Mouse (Mus musculus): Measurements from ENCODE around the gene Ocm. TPM values are rescaled to one million over a fixed set of nuclear protein-coding genes. Genes with fewer than 3 reads are reported as not detected.

Ocm gene
- total and polyA plus RNA-seq, 3 experiments: not detected

GRCm38 (mm10) chr5:144015312-144015650 is 11.2 kb downstream of the Ocm start:
- Histone ChIP-seq H3K4me2 (ENCODE audit: insufficient read depth, low read depth, poor library complexity, severe bottlenecking) (peak overlapping the region; percentile 63; the same call in 1 of the 2 replicates), H3K9ac (ENCODE audit: insufficient read depth, low read depth) (no peak overlapping the region), H3K9me3 (replicated peaks; ENCODE audit: low read length) (no peaks in the 10 kb centered on the region), H3K79me2 (replicated peaks; ENCODE audit: control insufficient read depth, extremely low read depth, insufficient read depth, poor library complexity, severe bottlenecking) (peaks cover 17% of the 10 kb centered on the region), H3K27ac (ENCODE audit: insufficient read depth, low read depth) (no peak overlapping the region), H3K4me3 (replicated peaks in 1 of 3; ENCODE audit: low read depth in 2 of 3, low read length in 2 of 3, poor library complexity in 1 of 3) (peak overlapping the region; percentile 47 to 82 (median 67)), H3K27me3 (replicated peaks) (no peaks in the 10 kb centered on the region), H3K36me3 (replicated peaks in 1 of 2; ENCODE audit: control insufficient read depth in 1 of 2, insufficient read depth in 1 of 2, low read length in 1 of 2) (peaks cover 12 to 26% of the 10 kb centered on the region in 2 experiments), H3K4me1 (ENCODE audit: control insufficient read depth in 1 of 2, insufficient read depth in 2 of 2) (peaks cover 4 to 9% of the 10 kb centered on the region in 2 experiments)
- DNase-seq (ENCODE audit: extremely low read depth): no peak
- in situ Hi-C loops (cut with MboI; ENCODE audit: low pct_ligation_motif_present, low pct_unique_long_range_greater_than_20kb, low sequenced_read_pairs): no loop called here
- dilution Hi-C loops (cut with MboI; ENCODE audit: extremely low pct_ligation_motif_present, extremely low pct_unique_long_range_greater_than_20kb, low sequenced_read_pairs): no loop called here
- TF ChIP-seq ZKSCAN1 (IDR thresholded peaks at IDR 0.05; ENCODE audit: borderline replicate concordance, low read depth, low read length) (no peak), SMC3 (IDR thresholded peaks at IDR 0.05; ENCODE audit: low read depth, low read length) (no peak), IRF4 (IDR thresholded peaks at IDR 0.05; ENCODE audit: low read depth, low read length) (no peak), JUND (conservative IDR thresholded peaks at IDR 0.05; ENCODE audit: low read depth, low read length) (no peak), EP300 (IDR thresholded peaks at IDR 0.05; ENCODE audit: low read length) (no peak), CTCF (conservative IDR thresholded peaks at IDR 0.05 in 1 of 2, IDR thresholded peaks at IDR 0.05 in 1 of 2; ENCODE audit: low read depth in 2 of 2, low read length in 2 of 2) (no peak), ETS1 (conservative IDR thresholded peaks at IDR 0.05; ENCODE audit: low read depth, low read length) (no peak)

DNA sequence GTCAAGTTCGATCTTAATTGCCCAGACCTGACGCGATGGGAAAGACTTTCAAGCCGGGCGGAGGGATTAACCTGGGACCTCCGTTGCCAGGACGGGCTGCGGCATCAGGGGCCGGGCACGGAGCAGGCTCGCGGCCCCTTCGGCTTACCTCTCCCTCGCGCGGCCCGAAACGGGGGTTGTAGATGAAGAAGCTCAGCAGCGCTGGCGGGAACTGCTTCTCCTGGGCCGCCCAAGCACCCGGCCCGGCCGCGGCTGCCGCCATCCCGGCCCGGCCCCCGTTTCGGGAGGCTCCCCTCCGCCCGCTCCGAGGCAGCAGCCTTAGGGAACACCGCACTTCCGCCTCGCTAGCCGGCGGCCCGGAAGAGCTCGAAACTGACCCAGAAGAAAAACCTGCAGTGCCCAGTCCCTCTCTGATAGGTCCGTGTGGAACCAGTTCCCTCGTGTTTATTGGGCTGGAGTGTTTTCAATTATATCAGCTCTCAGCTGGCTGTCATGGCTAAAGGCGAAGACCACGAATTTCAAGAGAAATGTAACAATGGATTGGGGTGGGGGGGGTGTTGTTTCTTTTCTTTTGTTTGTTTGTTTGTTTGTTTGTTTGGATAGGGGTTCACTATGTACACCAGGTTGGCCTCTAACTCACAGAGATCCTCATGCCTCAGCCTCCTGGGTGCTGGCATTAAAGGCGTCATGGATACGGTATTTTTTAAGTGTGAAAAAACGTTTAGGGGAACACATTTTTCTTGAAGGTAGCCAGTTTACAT is 11.7 kb downstream of the Ocm start, which contains the start of gene Ccz1:
TSS of gene Ccz1 (minus strand) at position 327 of the 761 bp plus-strand sequence.
- Histone ChIP-seq H3K27ac (ENCODE audit: insufficient read depth, low read depth) (peak within 1 kb of the TSS; percentile 27), H3K79me2 (replicated peaks; ENCODE audit: control insufficient read depth, extremely low read depth, insufficient read depth, poor library complexity, severe bottlenecking) (peaks cover 17% of the 10 kb centered on the region), H3K27me3 (replicated peaks) (no peaks in the 10 kb centered on the region), H3K9ac (ENCODE audit: insufficient read depth, low read depth) (peak within 1 kb of the TSS; percentile 51), H3K4me2 (ENCODE audit: insufficient read depth, low read depth, poor library complexity, severe bottlenecking) (peak within 1 kb of the TSS; percentile 91), H3K9me3 (replicated peaks; ENCODE audit: low read length) (no peaks in the 10 kb centered on the region), H3K4me1 (ENCODE audit: control insufficient read depth in 1 of 2, insufficient read depth in 2 of 2) (peaks cover 4 to 9% of the 10 kb centered on the region in 2 experiments), H3K36me3 (replicated peaks in 1 of 2; ENCODE audit: control insufficient read depth in 1 of 2, insufficient read depth in 1 of 2, low read length in 1 of 2) (peaks cover 15 to 30% of the 10 kb centered on the region in 2 experiments), H3K4me3 (replicated peaks in 1 of 3; ENCODE audit: low read depth in 2 of 3, low read length in 2 of 3, poor library complexity in 1 of 3) (peak within 1 kb of the TSS; percentile 67 to 95 (median 82))
- DNase-seq (ENCODE audit: extremely low read depth): peak; percentile 88
- dilution Hi-C loops (cut with MboI; ENCODE audit: extremely low pct_ligation_motif_present, extremely low pct_unique_long_range_greater_than_20kb, low sequenced_read_pairs) (no loop called here), in situ Hi-C loops (cut with MboI; ENCODE audit: low pct_ligation_motif_present, low pct_unique_long_range_greater_than_20kb, low sequenced_read_pairs) (no loop called here)
- TF ChIP-seq CTCF (conservative IDR thresholded peaks at IDR 0.05 in 1 of 2, IDR thresholded peaks at IDR 0.05 in 1 of 2; ENCODE audit: low read depth in 2 of 2, low read length in 2 of 2) (no peak), CHD1 (IDR thresholded peaks at IDR 0.05; ENCODE audit: low read depth, low read length) (no peak), KAT2A (IDR thresholded peaks at IDR 0.05; ENCODE audit: insufficient replicate concordance, low read length) (peak; percentile 97), ZKSCAN1 (IDR thresholded peaks at IDR 0.05; ENCODE audit: borderline replicate concordance, low read depth, low read length) (no peak), E2F4 (IDR thresholded peaks at IDR 0.05; ENCODE audit: insufficient replicate concordance, low read depth, low read length) (no peak), PAX5 (IDR thresholded peaks at IDR 0.05; ENCODE audit: low read length) (no peak), POLR2A (IDR thresholded peaks at IDR 0.05; ENCODE audit: low read depth, low read length) (peak; percentile 74; the same call in 1 of the 2 replicates), JUND (conservative IDR thresholded peaks at IDR 0.05; ENCODE audit: low read depth, low read length) (no peak), MAX (IDR thresholded peaks at IDR 0.05; ENCODE audit: low read length) (peak; percentile 80), JUN (IDR thresholded peaks at IDR 0.05; ENCODE audit: insufficient read depth, low read depth, low read length) (no peak), RCOR1 (conservative IDR thresholded peaks at IDR 0.05; ENCODE audit: low read depth, low read length) (peak; percentile 71; the same call in 1 of the 2 replicates), MAZ (IDR thresholded peaks at IDR 0.05; ENCODE audit: low read depth, low read length) (peak; percentile 77; the same call in 1 of the 2 replicates), GABPA (IDR thresholded peaks at IDR 0.05; ENCODE audit: insufficient replicate concordance, low read depth, low read length) (peak; percentile 55; the same call in 1 of the 2 replicates), IRF4 (IDR thresholded peaks at IDR 0.05; ENCODE audit: low read depth, low read length) (peak; percentile 80), NELFE (IDR thresholded peaks at IDR 0.05; ENCODE audit: low read depth, low read length) (peak; percentile 50; the same call in 1 of the 2 replicates), NRF1 (IDR thresholded peaks at IDR 0.05; ENCODE audit: low read depth, low read length) (peak; percentile 39; the same call in 1 of the 2 replicates), TBP (conservative IDR thresholded peaks at IDR 0.05; ENCODE audit: low read depth, low read length) (peak; percentile 55; the same call in 1 of the 2 replicates), SMC3 (IDR thresholded peaks at IDR 0.05; ENCODE audit: low read depth, low read length) (no peak), ZC3H11A (IDR thresholded peaks at IDR 0.05; ENCODE audit: low read depth, low read length) (no peak), BHLHE40 (IDR thresholded peaks at IDR 0.05; ENCODE audit: low read depth, low read length) (no peak), ETS1 (conservative IDR thresholded peaks at IDR 0.05; ENCODE audit: low read depth, low read length) (peak; percentile 48; the same call in 1 of the 2 replicates), MXI1 (IDR thresholded peaks at IDR 0.05; ENCODE audit: low read depth, low read length) (peak; percentile 78), USF1 (IDR thresholded peaks at IDR 0.05; ENCODE audit: low read depth, low read length) (no peak), POLR2AphosphoS2 (IDR thresholded peaks at IDR 0.05; ENCODE audit: low read depth, low read length) (no peak), UBTF (IDR thresholded peaks at IDR 0.05; ENCODE audit: low read depth, low read length) (no peak), USF2 (conservative IDR thresholded peaks at IDR 0.05; ENCODE audit: low read depth, low read length) (no peak), HCFC1 (IDR thresholded peaks at IDR 0.05; ENCODE audit: low read depth, low read length) (peak; percentile 99), ZMIZ1 (IDR thresholded peaks at IDR 0.05; ENCODE audit: low read depth, low read length) (peak; percentile 85), EP300 (IDR thresholded peaks at IDR 0.05; ENCODE audit: low read length) (no peak)

Data from CH12.LX (cell line).